Mouse (Mus musculus): ENCODE measurements around the gene Smo. TPM values are rescaled to one million over a fixed set of nuclear protein-coding genes. Genes with fewer than 3 reads are reported as not detected.

Smo gene
- polyA plus RNA-seq, 1 experiment, result 7.2 TPM

DNA sequence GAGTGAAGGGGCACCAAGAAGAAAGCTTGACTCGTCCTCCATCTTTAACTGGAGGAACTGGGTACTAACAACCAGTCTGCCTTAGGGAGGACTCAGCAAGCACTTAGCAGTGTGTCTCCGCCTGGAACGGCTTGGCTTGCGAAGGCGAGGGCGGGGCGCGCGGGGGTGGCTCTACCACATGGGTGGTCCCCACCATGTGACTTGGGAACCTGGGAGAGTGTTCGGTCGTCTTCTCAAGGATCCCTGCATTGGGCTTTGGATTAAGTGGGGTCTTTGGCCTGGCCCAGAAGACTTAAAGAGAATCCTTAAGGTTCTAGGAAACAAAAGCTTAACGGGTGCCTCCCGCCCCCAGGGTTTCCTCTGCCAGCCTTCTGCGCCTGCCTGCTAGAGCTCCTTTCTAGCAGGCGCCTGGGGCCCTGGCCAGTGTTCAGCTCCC, 16.4 kb upstream of the Smo start:
- no peak overlapping the region; the same call in 1 of the 2 replicates for H3K4me3 ChIP-seq (ENCODE audit: extremely low read depth, insufficient read depth, insufficient read length)
- 19% methylated on average over 15 of the region's 15 CpGs for WGBS
- no peak for DNase-seq (ENCODE audit: low read depth in 1 of 2, low spot score in 2 of 2)
- H3K27me3 ChIP-seq (ENCODE audit: control insufficient read depth, insufficient read depth, low read length), result 0 out of 2 replicates have a peak, but pooled peaks cover 2% of the 10 kb centered on the region
- H3K36me3 ChIP-seq (ENCODE audit: control insufficient read depth, insufficient read depth, low read length), result no peaks in the 10 kb centered on the region
- H3K4me1 ChIP-seq (ENCODE audit: control insufficient read depth, insufficient read depth, insufficient read length), result no peaks in the 10 kb centered on the region
- no peak for TF ChIP-seq CTCF (IDR thresholded peaks at IDR 0.05; ENCODE audit: extremely low read depth, insufficient read depth, insufficient read length, insufficient replicate concordance)
- TF ChIP-seq POLR2A (IDR thresholded peaks at IDR 0.05; ENCODE audit: low read depth, low read length), result no peak
- H3K27ac ChIP-seq (ENCODE audit: insufficient read depth, low read length), result no peak overlapping the region

DNA sequence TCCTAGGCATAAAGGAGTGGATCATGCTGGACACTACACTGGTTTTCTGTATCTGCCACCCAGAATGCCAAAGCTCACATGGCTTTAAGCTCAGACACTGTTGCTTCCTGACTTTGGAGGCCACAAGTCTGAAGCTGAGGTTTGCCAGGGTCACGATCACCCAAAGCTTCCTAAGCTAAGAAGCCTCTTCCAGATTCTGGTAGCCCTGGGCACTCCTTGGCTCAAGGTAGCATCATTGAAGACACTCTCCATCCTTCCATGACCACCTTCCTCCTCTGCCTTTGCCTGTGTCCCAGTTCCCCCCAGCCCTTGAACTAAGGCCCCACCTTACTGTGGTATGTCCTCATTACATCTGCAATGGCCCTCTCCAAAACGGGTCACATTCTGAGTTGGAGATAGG, 13.4 kb upstream of the Smo start:
- Histone ChIP-seq H3K36me3 (ENCODE audit: control insufficient read depth, insufficient read depth, low read length) (no peaks in the 10 kb centered on the region), H3K4me3 (ENCODE audit: extremely low read depth, insufficient read depth, insufficient read length) (no peak overlapping the region), H3K4me1 (ENCODE audit: control insufficient read depth, insufficient read depth, insufficient read length) (no peaks in the 10 kb centered on the region), H3K27me3 (ENCODE audit: control insufficient read depth, insufficient read depth, low read length) (0 out of 2 replicates have a peak, but pooled peaks cover 2% of the 10 kb centered on the region), H3K27ac (ENCODE audit: insufficient read depth, low read length) (no peak overlapping the region)
- DNase-seq (ENCODE audit: low read depth in 1 of 2, low spot score in 2 of 2), result no peak
- no peak for TF ChIP-seq POLR2A (IDR thresholded peaks at IDR 0.05; ENCODE audit: low read depth, low read length)
- no peak for TF ChIP-seq CTCF (IDR thresholded peaks at IDR 0.05; ENCODE audit: extremely low read depth, insufficient read depth, insufficient read length, insufficient replicate concordance)
- WGBS, result 71% methylated on average over 2 of the region's 2 CpGs

DNA sequence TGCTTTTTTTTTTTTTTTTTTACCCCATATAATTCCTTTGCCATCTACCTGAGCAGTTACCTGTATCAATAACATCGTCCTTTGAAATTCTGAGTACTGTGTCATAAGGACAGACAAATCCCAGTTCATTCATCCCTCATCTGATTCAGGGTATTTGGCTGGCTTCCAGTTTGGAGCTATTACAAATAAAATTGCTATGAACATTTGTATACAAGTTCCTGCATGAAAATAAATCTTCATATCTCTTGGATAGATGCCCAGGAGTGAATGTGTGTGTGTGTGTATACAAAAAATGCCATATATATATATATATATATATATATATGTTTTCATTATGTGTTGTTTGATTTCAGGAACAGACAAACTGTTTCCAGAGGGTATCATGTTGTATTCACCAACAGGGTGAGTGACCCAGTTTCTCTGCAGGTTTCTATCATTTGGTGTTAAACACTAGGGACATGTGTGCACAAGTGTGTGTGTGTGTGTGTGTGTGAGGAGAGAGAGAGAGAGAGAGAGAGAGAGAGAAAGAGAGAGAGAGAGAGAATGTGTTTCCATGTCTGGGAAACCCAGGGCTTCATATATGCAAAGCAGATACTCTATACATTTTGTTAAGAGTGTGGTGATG, 8.6 kb upstream of the Smo start:
- H3K4me3 ChIP-seq (ENCODE audit: extremely low read depth, insufficient read depth, insufficient read length), result no peak overlapping the region
- WGBS, result 92% methylated on average over 1 of the region's 1 CpGs
- H3K4me1 ChIP-seq (ENCODE audit: control insufficient read depth, insufficient read depth, insufficient read length), result no peaks in the 10 kb centered on the region

DNA sequence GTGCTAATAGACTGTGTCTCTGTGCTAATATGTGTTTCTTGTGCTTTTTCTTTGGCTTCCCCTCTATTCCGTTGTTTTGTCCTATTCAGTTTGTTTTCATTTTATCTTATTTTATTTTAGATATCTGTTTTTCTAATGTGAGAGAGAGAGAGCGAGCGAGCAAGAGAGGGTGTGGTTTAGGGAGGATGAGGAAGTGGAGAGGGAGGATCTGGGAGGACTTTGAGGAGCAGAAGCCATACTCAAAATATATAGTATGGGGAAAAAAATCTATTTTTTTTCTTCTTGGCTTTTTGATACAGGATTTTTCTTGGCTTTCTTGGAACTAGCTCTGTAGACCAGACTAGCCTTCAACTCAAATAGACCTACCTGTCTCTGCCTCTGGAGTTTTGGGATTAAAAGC, 7.3 kb upstream of the Smo start:
- H3K27ac ChIP-seq (ENCODE audit: insufficient read depth, low read length), result no peak overlapping the region
- no peaks in the 10 kb centered on the region for H3K4me1 ChIP-seq (ENCODE audit: control insufficient read depth, insufficient read depth, insufficient read length)
- WGBS, result 85% methylated on average over 3 of the region's 3 CpGs
- no peaks in the 10 kb centered on the region for H3K36me3 ChIP-seq (ENCODE audit: control insufficient read depth, insufficient read depth, low read length)
- H3K4me3 ChIP-seq (ENCODE audit: extremely low read depth, insufficient read depth, insufficient read length), result no peak overlapping the region
- no peak for DNase-seq (ENCODE audit: low read depth in 1 of 2, low spot score in 2 of 2)
- H3K27me3 ChIP-seq (ENCODE audit: control insufficient read depth, insufficient read depth, low read length), result no peaks in the 10 kb centered on the region
- TF ChIP-seq POLR2A (IDR thresholded peaks at IDR 0.05; ENCODE audit: low read depth, low read length) (no peak), CTCF (IDR thresholded peaks at IDR 0.05; ENCODE audit: extremely low read depth, insufficient read depth, insufficient read length, insufficient replicate concordance) (no peak)

More for the DNA sequence above, 8.6 kb upstream of the Smo start:
- no peaks in the 10 kb centered on the region for H3K27me3 ChIP-seq (ENCODE audit: control insufficient read depth, insufficient read depth, low read length)
- H3K36me3 ChIP-seq (ENCODE audit: control insufficient read depth, insufficient read depth, low read length), result no peaks in the 10 kb centered on the region
- no peak for TF ChIP-seq POLR2A (IDR thresholded peaks at IDR 0.05; ENCODE audit: low read depth, low read length)
- TF ChIP-seq CTCF (IDR thresholded peaks at IDR 0.05; ENCODE audit: extremely low read depth, insufficient read depth, insufficient read length, insufficient replicate concordance), result no peak
- DNase-seq (ENCODE audit: low read depth in 1 of 2, low spot score in 2 of 2), result no peak
- H3K27ac ChIP-seq (ENCODE audit: insufficient read depth, low read length), result no peak overlapping the region

DNA sequence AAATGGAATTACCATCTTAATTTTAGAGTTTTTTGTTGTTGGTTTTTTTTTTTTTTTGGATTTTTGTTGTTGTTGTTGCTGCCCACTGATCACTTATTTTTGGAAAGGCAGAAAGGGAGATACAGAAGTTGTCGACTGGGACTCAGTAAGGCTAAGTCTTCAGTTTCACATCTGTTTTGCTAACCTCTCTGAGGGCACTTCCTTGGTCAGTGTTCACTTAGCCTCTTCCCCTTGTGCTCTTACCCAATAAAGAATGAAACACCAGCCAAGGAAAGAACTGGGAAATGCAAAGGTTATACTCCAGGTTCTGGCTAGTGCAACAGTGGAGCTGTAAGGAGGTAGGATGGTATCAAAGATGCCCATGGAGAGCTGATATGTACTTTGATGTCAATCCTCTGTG, 5.8 kb upstream of the Smo start:
- H3K27me3 ChIP-seq (ENCODE audit: control insufficient read depth, insufficient read depth, low read length), result no peaks in the 10 kb centered on the region
- no peak for TF ChIP-seq CTCF (IDR thresholded peaks at IDR 0.05; ENCODE audit: extremely low read depth, insufficient read depth, insufficient read length, insufficient replicate concordance)
- H3K36me3 ChIP-seq (ENCODE audit: control insufficient read depth, insufficient read depth, low read length), result no peaks in the 10 kb centered on the region
- no peak overlapping the region for H3K4me3 ChIP-seq (ENCODE audit: extremely low read depth, insufficient read depth, insufficient read length)
- H3K27ac ChIP-seq (ENCODE audit: insufficient read depth, low read length), result no peak overlapping the region
- H3K4me1 ChIP-seq (ENCODE audit: control insufficient read depth, insufficient read depth, insufficient read length), result no peaks in the 10 kb centered on the region
- 38% methylated on average over 1 of the region's 1 CpGs for WGBS
- DNase-seq (ENCODE audit: low read depth in 1 of 2, low spot score in 2 of 2), result no peak

DNA sequence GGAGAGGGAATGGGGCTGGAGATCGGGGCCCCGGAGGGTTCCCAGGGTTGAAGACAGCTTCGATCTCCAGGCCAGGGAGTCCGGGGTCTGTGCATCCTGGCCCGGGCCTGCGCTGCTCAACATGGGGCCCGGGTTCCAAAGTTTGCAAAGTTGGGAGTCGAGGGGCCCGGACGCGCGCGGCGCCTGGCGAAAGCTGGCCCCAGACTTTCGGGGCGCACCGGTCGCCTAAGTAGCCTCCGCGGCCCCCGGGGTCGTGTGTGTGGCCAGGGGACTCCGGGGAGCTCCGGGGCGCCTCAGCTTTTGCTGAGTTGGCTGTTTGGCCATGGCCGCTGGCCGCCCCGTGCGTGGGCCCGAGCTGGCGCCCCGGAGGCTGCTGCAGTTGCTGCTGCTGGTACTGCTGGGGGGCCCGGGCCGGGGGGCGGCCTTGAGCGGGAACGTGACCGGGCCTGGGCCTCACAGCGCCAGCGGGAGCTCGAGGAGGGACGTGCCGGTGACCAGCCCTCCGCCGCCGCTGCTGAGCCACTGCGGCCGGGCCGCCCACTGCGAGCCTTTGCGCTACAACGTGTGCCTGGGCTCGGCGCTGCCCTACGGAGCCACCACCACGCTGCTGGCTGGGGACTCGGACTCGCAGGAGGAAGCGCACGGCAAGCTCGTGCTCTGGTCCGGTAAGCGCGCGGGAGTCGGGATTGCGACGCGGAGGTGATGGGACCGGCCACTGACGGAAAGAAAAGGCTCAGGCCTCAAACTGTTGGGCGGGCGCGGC, 567 bp downstream of the Smo start:
- Histone ChIP-seq H3K27ac (ENCODE audit: insufficient read depth, low read length) (no peak overlapping the region), H3K27me3 (ENCODE audit: control insufficient read depth, insufficient read depth, low read length) (peaks cover 12% of the 10 kb centered on the region), H3K36me3 (ENCODE audit: control insufficient read depth, insufficient read depth, low read length) (no peaks in the 10 kb centered on the region), H3K4me1 (ENCODE audit: control insufficient read depth, insufficient read depth, insufficient read length) (peaks cover 6% of the 10 kb centered on the region; the same call in 1 of the 2 replicates), H3K4me3 (ENCODE audit: extremely low read depth, insufficient read depth, insufficient read length) (peak overlapping the region; percentile 53)
- WGBS, result 1% methylated on average over 75 of the region's 75 CpGs
- DNase-seq (ENCODE audit: low read depth in 1 of 2, low spot score in 2 of 2), result no peak
- no peak for TF ChIP-seq POLR2A (IDR thresholded peaks at IDR 0.05; ENCODE audit: low read depth, low read length)
- no peak for TF ChIP-seq CTCF (IDR thresholded peaks at IDR 0.05; ENCODE audit: extremely low read depth, insufficient read depth, insufficient read length, insufficient replicate concordance)

Measured in spleen, adult 2 months (tissue).